Mouse (Mus musculus) liver, adult 2 months (tissue): Measurements from ENCODE around the gene Khk. TPM values are rescaled to one million over a fixed set of nuclear protein-coding genes. Genes with fewer than 3 reads are reported as not detected.

ENCODE experiments used
- DNase-seq: peaks from one replicate; pipeline ENCODE4 v3.0.0-alpha.2; 2011; ENCODE audit warnings: low read depth, low spot score; ENCODE audit errors: extremely low read depth
- H3K27ac ChIP-seq: fragments of 200-500 bp; replicated peaks from 2 replicates; pipeline ENCODE4 v1.5.1; 2012; ENCODE audit warnings: low read depth, mild to moderate bottlenecking, control low read depth, inconsistent platforms, low read length; ENCODE audit not compliant: insufficient read depth
- H3K27me3 ChIP-seq: fragments of 200-500 bp; 2 replicates; pipeline ENCODE4 v1.6.1; 2012; ENCODE audit warnings: mild to moderate bottlenecking, moderate library complexity, low read length, inconsistent platforms; ENCODE audit not compliant: control insufficient read depth, insufficient read depth
- H3K36me3 ChIP-seq: fragments of 200-500 bp; 2 replicates; pipeline ENCODE4 v1.6.1; 2012; ENCODE audit warnings: low read length, inconsistent platforms; ENCODE audit not compliant: control insufficient read depth, insufficient read depth
- H3K4me1 ChIP-seq: fragments of 200-500 bp; 2 replicates; pipeline ENCODE4 v1.6.1; 2011; ENCODE audit warnings: low read length; ENCODE audit not compliant: control insufficient read depth, insufficient read depth
- H3K4me3 ChIP-seq: fragments of 200-500 bp; 2 replicates; pipeline ENCODE4 v1.5.1; 2011; ENCODE audit warnings: low read depth, mild to moderate bottlenecking, control low read depth, low read length, moderate library complexity; ENCODE audit not compliant: insufficient read depth
- H3K79me2 ChIP-seq: fragments of 200-500 bp; 2 replicates; pipeline ENCODE4 v1.6.1; 2012; ENCODE audit warnings: inconsistent platforms, mild to moderate bottlenecking, low read length, moderate library complexity; ENCODE audit not compliant: control insufficient read depth, insufficient read depth
- H3K9ac ChIP-seq: fragments of 200-500 bp; 2 replicates; pipeline ENCODE4 v1.6.1; 2012; ENCODE audit warnings: low read depth, mild to moderate bottlenecking, control low read depth, inconsistent platforms, low read length
- CTCF ChIP-seq: fragments of 200-500 bp; IDR thresholded peaks from 2 replicates; pipeline ENCODE4 v1.5.1; 2011; ENCODE audit warnings: low read depth, low read length, control low read depth
- POLR2A ChIP-seq: fragments of 200-500 bp; IDR thresholded peaks from 2 replicates; pipeline ENCODE4 v1.6.1; 2011; ENCODE audit warnings: low read length, control low read depth; ENCODE audit not compliant: insufficient read depth; ENCODE audit errors: extremely low read depth
- WGBS: fragments of 180-500 bp; shearing (Covaris S2); methylation state at CpG from one replicate; pipeline ENCODE4 v1.1.7; 2018; 5-methylcytosine and 5-hydroxymethylcytosine counted together
- polyA plus RNA-seq: library from polyadenylated mRNA; depleted of rRNA; stranded (reverse); fragments of >200 nt; gene quantifications from 2 replicates; pipeline ENCODE4 v1.2.3, GENCODE M21; 2012
- total RNA-seq: library from RNA; depleted of rRNA; stranded (reverse); fragments of >200 nt; gene quantifications from 2 replicates; pipeline ENCODE4 v1.2.3, GENCODE M21; 2014

Khk gene
- total and polyA plus RNA-seq, 2 experiments, result 405 to 735 TPM

DNA sequence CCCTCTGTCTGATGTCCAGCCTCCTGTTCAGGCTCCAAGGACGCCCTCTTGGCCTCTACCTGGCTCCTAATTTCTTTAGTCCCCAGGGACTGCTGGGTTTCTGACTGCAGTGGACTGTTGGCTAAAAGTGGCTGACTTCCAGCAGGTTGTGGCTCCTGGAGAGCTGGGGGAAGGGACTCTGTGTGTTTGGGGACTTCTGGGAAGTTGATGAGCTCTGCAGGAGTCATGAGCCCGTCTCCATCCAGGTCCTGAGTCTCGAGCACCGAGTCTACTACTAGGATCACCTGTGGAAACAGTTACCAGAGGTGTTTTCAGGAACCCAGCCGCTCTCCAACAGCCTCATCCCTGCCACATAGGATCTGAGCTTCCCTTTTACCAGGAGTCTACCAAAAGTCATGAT lies 12.5 kb downstream of the Khk start:
- no peaks in the 10 kb centered on the region for H3K4me1 ChIP-seq
- DNase-seq, result no peak
- TF ChIP-seq CTCF (no peak), POLR2A (no peak)
- no peak overlapping the region for H3K9ac ChIP-seq
- 76% methylated on average over 5 of the region's 5 CpGs for WGBS
- H3K36me3 ChIP-seq, result peaks cover 18% of the 10 kb centered on the region; the same call in 1 of the 2 replicates
- H3K27ac ChIP-seq, result no peak overlapping the region
- H3K79me2 ChIP-seq, result no peaks in the 10 kb centered on the region
- H3K4me3 ChIP-seq, result no peak overlapping the region
- H3K27me3 ChIP-seq, result no peaks in the 10 kb centered on the region

DNA sequence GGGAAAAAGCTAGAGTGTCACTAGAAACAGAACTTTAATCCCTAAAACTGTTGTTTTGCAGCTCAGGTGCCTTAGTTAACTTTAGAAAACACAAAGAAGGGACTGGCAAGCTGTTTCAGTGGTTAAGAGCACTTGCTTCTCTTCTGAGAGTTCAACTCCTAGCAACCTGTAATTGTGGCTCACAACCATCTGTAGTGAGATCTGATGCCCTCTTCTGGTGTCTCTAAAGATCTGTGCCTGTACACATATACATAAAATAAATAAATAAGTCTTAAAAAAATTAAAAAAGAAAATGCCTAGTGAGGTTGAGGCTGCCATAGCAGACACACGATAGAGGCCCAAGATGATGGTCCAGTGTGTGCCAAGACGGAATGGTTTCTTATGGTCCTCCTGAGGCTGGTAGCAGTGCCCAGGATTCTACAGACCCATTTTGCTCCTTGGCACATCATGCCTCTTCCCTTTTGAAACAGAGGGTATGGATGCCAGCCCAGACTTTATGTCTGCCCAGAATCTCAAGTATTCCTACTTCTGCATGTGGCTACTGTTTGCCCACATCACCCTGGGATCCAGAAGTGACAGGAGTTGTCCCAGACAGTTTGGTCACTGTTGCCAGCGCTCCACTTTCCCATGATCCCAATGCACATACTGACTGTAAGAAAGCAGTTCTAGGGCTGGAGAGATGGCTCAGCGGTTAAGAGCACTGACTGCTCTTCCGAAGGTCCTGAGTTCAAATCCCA lies 13.7 kb downstream of the Khk start:
- DNase-seq, result no peak
- TF ChIP-seq CTCF (no peak), POLR2A (no peak)
- Histone ChIP-seq H3K27me3 (no peaks in the 10 kb centered on the region), H3K4me1 (no peaks in the 10 kb centered on the region), H3K36me3 (peaks cover 10% of the 10 kb centered on the region; the same call in 1 of the 2 replicates), H3K79me2 (no peaks in the 10 kb centered on the region), H3K4me3 (no peak overlapping the region), H3K9ac (no peak overlapping the region), H3K27ac (no peak overlapping the region)
- 88% methylated on average over 5 of the region's 5 CpGs for WGBS

DNA sequence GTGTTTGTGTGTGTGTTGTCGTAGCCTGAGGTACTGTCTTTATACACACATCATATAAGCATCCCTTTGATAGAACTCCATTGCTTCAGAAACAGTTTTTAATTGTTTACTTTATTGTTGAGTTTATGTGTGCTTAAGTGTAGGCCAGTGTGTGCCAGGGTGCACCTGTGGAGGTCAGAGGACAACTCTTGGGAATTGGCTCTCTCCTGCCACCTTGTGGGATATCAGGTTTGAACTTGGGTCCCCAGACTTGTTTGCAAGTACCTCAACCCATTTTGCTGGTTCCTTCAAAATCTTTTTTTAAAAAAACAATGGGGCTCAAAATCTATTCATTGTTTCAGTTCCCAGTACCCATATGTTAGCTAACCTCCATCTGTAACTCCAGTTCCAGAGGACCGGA lies 21.8 kb downstream of the Khk start:
- Histone ChIP-seq H3K27me3 (no peaks in the 10 kb centered on the region), H3K27ac (no peak overlapping the region), H3K9ac (no peak overlapping the region), H3K36me3 (no peaks in the 10 kb centered on the region), H3K4me3 (no peak overlapping the region), H3K79me2 (no peaks in the 10 kb centered on the region), H3K4me1 (peaks cover 3% of the 10 kb centered on the region)
- 82% methylated on average over 2 of the region's 2 CpGs for WGBS
- DNase-seq, result peak; percentile 83
- peak; percentile 66 for TF ChIP-seq CTCF
- TF ChIP-seq POLR2A, result no peak

DNA sequence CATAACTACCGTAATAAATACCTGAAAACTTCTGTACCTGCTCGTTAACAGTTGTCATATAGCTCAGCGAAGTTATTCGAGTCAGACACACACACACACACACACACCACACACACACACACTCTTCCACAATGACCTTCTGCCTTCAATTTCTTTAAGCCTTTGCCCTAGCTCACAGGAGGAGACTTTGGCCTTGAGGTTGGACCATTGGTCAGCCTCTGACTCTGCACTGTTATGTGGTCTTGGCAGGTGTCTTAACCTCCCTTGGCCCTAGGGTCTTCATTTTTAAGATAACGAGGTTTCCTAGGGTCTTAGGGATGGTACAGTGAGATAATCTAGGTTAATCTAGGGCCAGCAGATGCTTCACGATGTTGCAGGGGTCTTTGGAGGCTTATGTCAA lies 23.1 kb downstream of the Khk start:
- 88% methylated on average over 6 of the region's 6 CpGs for WGBS
- Histone ChIP-seq H3K27ac (no peak overlapping the region), H3K27me3 (no peaks in the 10 kb centered on the region), H3K79me2 (no peaks in the 10 kb centered on the region), H3K4me3 (no peak overlapping the region), H3K36me3 (no peaks in the 10 kb centered on the region), H3K9ac (no peak overlapping the region), H3K4me1 (peaks cover 7% of the 10 kb centered on the region)
- no peak for TF ChIP-seq CTCF
- TF ChIP-seq POLR2A, result no peak
- no peak for DNase-seq

DNA sequence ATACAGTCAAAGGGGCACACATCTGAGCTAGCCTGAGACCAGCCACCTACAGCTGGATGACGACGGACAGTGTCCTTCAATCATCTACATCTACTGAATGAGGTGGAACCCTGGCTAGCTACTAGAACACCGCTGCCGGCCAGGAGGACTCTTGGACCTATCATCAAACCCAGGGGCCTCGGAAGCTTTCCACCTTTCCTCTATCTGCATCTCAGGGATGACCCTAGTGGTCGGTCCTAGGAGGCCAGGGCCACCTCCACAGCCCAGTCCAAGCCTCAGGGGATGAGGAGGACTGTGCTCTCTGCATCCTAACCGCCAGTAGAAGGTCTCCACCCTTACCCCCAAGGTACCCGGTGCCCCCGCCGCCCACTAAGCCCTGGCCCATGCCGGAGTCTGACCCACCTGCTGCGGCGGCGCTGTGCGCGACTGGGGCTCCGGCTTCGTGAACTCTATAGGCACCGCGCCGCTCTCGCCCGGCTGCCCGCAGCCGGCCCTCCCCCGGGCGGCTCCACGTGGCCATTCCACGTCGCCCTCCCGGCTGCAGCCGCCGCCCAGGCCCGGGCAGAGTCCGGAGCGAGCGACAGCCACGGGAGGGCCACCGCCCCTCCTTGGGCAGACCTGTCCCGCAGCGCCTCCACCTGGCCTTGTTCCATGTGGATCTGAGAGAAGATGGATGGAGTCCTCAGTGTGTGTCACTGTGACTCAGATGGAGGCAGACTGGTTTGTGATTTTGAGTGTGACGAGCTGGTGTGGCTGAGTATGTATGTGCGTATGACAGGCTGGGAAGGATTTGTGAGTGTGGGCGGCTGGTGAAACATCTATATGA lies 23.9 kb downstream of the Khk start, which contains the start of gene Cgref1:
TSS of gene Cgref1 (minus strand) at position 636 of the 826 bp plus-strand sequence.
- 8% methylated on average over 44 of the region's 44 CpGs for WGBS
- no peaks in the 10 kb centered on the region for H3K36me3 ChIP-seq
- H3K27ac ChIP-seq, result no peak within 1 kb of the TSS
- TF ChIP-seq POLR2A (no peak), CTCF (peak; percentile 47)
- no peaks in the 10 kb centered on the region for H3K27me3 ChIP-seq
- peaks cover 7% of the 10 kb centered on the region for H3K4me1 ChIP-seq
- peak within 1 kb of the TSS; percentile 53; the same call in 1 of the 2 replicates for H3K4me3 ChIP-seq
- H3K9ac ChIP-seq, result peak within 1 kb of the TSS; percentile 64
- H3K79me2 ChIP-seq, result no peaks in the 10 kb centered on the region; the same call in 1 of the 2 replicates
- DNase-seq, result no peak

DNA sequence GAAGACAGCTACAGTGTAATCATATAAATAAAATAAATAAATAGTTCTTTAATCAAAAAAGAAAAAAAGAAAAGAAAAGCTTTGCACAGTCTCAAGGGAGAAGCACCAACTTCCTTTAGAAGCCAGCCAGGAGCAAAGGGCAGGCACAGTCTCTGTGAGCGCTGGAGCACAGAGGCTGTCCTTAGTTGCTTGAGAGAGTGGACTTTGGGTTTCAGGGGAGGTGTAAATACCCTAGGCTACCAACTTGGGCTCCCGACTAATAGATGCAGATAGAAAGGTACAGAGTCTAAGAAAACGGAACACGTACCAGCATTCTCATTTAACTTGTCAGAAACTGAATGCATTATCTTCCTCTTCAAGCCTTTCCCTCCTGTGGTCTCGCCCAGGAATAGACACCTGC lies 27.4 kb downstream of the Khk start:
- peak; percentile 65 for DNase-seq
- Histone ChIP-seq H3K36me3 (peaks cover 4% of the 10 kb centered on the region), H3K4me3 (no peak overlapping the region), H3K27ac (peak overlapping the region; percentile 14; the same call in 1 of the 2 replicates), H3K79me2 (no peaks in the 10 kb centered on the region; the same call in 1 of the 2 replicates), H3K4me1 (peaks cover 22% of the 10 kb centered on the region), H3K9ac (no peak overlapping the region), H3K27me3 (no peaks in the 10 kb centered on the region)
- no peak for TF ChIP-seq CTCF
- no peak for TF ChIP-seq POLR2A
- WGBS, result 51% methylated on average over 5 of the region's 5 CpGs
